Mouse (Mus musculus) megakaryocyte, embryonic 14.5 days (primary cell): Measurements from ENCODE around the gene Zfp444.

Experiments used
- FLI1 ChIP-seq: IDR thresholded peaks from 2 replicates; pipeline ENCODE4 v1.6.1; 2012; ENCODE audit warnings: low read length, inconsistent platforms, mixed read lengths
- GATA1 ChIP-seq: IDR thresholded peaks from 3 replicates; pipeline ENCODE4 v1.6.1; 2012; ENCODE audit warnings: mixed read lengths, low read length, inconsistent platforms, borderline replicate concordance

DNA sequence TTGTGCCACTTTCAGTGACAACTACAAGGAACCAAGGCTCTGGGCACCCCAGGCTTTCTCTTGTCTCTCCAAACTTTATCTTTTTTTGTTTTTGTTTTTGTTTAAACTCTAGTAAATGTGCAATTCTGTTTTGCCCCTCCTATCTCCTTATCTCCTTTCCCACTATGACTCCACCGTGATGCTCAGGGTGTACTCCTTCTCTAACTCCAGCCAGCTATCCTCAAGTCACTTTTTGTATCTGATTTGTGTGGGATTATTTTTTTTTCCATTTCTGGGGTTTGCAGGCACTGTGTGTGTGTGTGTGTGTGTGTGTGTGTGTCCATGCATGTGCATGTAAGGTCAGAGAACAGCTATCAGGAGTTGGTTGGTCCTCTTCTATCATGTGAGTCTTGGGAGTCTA lies 14.5 kb upstream of the Zfp444 start:
- TF ChIP-seq GATA1 (no peak), FLI1 (no peak)
